Mouse (Mus musculus): ENCODE results near the gene Fau. TPM values are rescaled to one million over a fixed set of nuclear protein-coding genes. Genes with fewer than 3 reads are reported as not detected.

The Fau gene
- polyA plus RNA-seq (2015; fragmentation: Nextera tagmentation; extraction: Ambion mirVana) = 518 and 572 TPM in 2 replicates

DNA sequence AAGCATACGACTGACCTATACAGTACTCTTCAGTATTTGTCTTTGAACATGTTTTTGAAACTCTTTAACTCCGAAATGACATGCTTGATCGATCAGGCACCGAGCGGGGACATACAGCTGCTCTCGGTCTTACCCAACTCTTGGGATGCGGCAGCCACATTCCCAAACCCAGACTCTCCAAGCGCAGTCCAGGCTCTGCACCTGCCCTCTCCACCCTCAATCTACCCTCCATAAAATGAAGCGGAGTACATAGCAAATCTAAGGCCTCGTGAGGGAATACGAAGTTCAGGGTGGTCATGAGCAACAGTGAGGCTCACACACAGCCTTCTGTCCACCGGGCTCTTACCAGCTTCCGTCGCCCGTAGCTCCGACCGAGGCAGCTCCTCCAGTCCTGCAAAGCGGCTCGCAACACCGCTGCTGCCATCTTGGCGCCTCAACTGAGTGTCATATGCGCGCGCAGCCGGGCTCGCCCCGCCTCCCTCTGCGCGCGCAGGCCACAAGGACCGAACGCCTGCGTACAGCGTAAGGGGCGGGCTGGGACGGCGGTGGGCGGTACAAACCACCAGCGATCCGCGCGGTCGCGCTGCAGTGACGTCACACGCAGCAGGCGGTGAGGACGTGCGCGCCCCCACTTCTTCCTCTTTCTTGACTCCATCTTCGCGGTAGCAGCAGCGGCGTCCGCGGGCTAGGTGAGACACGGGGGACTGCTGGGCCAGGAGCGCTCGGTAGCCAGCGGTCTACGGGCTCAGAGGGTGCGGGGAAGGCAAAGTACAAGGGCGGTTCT is at the start of gene Fau, which contains the start of gene Mrpl49:
Gene Fau, plus strand, starts transcription at position 532 of the 784 bp plus-strand sequence.
Gene Mrpl49, minus strand, starts transcription at position 473 of the 784 bp plus-strand sequence.

DNA sequence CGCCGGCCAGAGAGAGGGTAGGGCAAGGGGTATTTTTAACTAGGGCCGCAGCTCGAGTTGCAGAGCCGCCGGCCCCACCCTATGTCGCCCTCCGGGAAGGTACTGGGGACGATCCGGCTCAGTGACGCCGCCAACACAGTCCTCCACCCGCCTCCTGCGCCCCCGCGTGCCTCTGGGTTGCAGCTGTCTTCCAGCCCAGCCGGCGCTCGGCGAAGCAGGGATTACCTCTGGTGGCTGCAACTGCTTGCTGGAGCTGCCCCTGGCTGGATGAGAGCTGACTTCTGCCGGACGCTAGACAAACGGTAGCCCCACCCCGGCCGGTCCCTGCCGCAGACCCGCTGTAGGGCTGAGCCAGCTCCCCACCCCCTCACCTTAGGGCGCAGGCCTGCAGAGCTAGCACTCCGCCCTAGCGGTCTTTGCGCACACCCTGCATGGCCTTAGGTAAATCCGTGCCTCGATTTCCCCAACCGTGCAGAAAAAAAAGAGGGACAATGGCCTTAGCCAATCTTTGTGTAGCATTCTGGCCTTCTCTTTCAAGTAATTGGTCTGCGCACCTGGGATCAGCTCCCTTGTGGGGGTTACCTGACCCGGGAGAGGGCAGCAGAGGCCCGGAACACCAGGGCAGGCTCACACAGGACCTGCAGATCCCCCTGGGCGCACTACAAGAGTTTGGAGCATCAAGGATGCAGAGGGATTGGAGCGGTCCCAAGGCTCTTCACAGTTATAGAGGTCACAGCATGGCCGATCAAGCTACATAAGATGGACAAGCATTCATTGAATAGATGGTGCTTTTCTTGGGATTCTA is 41.9 kb upstream of the Fau start, which contains the start of gene Capn1:
Gene Capn1, minus strand, starts transcription at position 387 of the 805 bp plus-strand sequence.

DNA sequence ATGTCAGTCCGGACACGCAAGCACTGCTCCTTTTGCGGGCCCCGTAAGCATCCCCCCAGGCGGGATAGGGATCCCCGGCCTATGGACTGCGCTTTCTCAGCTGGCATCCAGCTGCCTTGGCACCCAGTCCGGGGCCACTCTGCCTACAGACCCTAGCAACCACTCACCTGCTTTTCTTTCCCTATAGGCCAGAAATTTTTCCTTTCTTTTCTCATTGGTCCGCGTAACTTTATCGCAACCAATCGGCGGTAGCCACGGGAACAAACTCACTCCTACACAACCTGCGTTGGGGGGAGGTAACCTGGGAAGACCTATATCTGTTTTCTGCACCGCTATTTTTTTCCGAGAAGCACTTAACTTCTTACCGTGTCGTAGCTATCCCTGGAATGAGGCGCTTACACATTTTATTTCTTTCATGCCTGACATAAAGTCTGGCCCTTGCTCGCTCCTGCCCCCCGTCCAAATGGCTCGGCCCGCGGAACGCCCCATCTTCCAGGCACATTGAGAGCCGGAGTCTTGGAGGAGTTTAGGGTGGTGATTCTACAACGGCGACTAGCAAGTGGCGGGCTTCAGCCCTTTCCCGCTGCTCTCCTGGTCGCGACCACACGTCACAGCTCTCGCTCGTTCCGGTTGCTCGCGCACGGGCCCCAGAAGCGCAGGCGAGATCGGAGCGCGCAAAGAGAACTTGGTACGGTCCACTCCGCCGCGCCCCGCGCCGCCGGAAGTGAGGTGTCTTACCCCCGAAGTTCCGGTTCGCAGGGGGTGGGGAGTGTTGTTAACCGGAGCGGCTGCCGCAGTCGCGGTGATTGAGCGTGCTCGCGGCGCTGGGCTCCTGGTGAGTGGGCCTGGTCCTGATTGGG is 11.1 kb upstream of the Fau start, which contains the start of gene Syvn1:
Gene Syvn1, plus strand, starts transcription at position 283 of the 860 bp plus-strand sequence.

DNA sequence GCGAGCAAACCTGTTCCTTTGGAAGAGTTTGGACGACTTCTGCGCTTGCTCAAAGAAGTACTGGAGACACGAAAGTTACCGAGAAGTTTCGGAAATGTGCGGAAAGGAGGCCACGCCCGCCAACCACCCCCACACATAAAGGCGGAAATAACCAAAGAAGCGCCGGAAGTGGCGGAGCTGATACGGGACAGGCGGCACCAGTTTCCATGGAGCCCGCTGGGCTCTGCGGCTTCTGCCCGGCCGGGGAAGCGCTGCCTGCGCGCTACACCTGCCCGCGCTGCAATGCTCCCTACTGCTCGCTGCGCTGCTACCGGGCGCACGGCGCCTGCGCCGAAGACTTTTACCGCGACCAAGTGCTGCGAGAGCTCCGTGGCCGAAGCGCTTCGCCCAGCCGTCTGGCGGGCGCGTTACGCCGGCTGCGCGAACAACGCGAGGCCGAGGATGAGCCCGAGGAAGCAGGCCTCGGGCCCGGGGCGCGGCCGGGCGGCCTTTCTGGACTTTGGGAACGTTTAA is 3.4 kb downstream of the Fau start, which contains the start of gene Znhit2:
Gene Znhit2, plus strand, starts transcription at position 172 of the 513 bp plus-strand sequence.

DNA sequence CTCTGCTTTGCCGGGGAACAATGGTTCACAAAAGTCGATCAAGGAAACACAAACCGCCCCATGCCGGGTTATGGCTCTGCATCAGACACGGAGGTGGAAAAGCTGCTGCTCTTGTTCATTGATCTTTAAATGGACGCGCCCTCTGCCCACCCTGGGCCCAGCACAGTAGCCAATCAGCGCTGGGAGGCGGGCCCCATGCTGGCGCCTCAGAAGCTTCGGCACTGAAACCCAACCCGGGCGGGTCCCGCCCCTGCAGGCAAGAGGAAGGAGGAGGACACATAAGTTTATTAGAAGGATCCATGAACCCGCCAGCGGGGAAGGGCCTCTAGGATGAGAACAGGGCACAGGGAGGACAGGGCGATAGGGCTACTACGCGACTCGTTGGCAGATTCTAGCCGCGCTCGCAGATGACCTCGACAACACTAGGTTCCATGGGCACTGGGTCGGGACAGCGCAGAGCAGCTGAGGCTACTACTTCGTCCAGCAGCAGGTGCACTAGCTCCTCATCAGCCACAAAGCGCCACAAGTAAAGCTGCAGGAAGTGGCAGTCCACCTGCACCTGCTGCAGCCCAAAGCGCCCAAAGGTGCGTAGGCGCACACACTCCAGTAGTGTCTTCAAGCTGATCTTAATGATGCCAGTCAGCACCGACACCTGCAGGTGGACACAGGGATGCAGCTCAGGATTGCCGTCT is 10.2 kb downstream of the Fau start, which contains the start of gene Tm7sf2:
Gene Tm7sf2, minus strand, starts transcription at position 650 of the 692 bp plus-strand sequence.

DNA sequence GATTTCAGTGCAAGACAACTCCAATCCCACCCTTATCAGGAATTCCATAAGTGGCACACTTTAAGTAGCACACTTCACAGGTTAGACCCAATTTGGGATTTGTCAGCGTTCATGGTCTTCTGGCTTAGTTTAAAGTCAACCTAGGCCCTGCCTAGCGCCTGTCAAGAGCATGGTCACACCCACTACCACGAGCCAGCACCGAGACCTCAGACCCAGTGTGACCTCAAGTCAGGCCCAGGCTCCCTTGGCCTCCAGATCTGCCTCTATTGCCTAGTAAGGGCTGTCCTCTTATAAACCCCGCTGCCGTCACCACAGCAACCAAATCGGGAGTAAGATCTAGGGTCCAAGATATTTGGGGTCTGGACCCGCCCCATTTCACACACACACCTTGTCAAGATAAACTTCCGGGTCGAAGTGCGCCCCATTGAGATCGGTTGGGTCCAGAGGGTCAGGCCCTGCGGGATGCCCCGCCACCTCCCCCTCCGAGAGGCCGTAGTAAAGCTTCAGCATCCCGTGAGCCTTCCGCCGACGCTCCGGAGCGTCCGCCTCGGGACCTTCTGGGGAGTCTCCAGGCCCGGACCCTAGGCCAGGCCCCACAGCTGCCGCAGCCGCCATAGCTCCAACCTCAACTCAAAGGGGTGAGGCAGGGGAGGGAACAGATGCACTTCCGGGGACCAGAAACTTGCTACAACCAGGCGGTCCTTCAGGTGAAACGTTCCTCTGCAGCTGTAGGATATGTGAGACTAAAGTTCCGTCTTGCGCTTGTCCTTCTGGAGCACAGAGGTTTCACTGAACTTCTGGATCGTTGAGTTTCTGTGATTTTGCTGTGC is 19.1 kb downstream of the Fau start, which contains the start of gene Vps51:
Gene Vps51, minus strand, starts transcription at position 668 of the 830 bp plus-strand sequence.

DNA sequence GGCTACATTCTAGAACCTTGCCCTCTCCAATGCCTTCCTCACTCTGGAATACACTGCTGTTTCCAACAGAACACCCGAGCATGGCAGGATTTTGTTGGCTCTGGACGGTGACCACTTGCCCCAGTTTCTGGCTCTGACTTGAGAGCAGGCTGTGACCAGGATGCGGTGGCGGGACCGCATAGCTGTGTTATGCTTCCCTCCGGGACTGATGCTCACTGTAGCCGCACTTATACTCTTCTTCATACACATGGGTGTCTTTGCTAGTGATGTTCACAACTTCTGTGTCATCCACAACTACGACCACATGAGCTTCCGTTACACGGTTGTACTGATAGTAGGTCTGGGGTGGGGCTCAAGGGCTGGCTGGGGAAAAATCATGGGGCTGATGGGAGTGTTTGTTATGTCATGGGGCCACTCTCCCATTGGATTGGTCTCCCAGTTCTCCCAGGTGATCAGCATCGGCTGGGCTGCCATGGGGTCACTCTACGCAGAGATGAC is 22.4 kb downstream of the Fau start, which contains the start of gene Tmem262:
Gene Tmem262, plus strand, starts transcription at position 51 of the 498 bp plus-strand sequence.

DNA sequence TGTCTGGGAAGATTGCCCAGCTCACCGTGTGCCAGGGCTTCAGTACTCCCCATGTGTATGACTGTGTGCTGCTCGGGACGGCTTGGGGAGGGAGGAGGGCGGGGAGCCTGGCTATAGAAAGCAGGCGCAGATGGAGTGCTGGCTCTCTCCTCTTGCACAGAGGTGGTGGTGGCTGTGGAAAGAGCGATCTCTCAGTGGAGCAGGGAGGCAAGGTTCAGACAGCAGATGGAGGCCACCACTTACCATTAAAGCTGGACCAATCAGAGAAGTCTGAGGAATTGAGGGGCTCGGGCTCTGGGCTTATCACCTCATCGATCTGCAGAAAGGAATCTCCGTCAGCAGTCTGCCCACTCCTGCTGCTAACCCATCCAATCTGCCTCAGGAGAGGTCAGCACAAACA is 24.5 kb downstream of the Fau start, which contains the start of gene Gm28374:
Gene Gm28374, minus strand, starts transcription at position 101 of the 400 bp plus-strand sequence.

DNA sequence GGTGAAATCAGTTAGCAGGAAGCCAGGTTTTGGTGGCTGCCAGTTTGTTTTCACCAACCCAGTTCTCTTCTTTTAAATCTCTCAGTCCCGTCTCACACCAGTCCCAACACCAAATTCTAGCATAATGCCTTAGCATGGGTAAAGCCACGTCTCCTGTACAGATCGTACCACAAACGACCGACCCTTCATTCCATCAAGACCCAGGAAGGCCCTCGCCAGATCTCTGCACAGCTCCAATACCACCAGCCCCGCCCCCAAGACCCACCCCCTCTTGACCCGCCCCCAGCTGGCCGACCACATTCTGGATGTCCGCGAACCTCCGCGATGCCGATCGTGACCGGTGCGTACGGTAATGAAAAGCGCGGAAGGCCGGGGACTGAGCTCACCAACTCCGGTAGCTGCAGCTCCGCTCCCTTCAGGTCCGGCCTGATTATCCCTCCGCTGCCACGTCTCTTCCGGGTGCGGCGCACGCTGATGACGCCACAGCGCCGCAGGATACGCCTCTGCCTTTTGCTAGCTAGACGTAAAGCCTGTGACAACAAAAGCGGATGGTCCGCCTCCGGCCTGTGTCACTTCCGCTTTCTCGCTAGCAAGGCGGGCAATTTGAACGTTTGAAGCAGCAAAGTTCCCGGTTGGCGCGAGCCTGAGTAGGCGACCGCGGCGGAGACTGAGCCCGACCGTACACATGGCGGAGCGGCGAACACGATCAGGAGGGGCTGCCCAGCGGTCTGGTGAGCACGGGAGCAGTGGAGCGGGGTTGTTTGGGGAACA is 27.0 kb downstream of the Fau start, which contains the start of the genes Zfpl1 and Cdca5:
Gene Zfpl1, minus strand, starts transcription at position 479 of the 771 bp plus-strand sequence.
Gene Cdca5, plus strand, starts transcription at position 506 of the 771 bp plus-strand sequence.

DNA sequence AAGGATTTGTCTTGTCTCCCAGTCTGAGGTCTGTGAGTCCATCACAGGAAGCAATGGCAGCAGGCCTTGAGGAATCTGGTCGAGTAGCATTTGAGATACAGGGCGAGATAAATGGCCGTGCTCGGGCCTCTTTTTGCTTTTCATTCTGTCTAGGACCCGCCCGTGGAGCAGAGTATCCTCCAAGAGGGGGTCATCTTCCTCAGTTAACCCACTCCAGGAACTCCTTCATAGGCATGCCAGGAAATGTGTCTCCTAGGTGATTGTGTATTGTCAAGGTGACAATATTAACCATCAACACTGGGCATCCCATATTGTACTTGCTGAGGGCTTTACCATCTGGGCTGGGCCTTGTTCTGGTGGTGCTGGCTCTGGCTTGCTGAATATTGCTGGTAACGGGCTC is 36.5 kb downstream of the Fau start, which contains the start of gene AC131692.1:
Gene AC131692.1, plus strand, starts transcription at position 301 of the 400 bp plus-strand sequence.

DNA sequence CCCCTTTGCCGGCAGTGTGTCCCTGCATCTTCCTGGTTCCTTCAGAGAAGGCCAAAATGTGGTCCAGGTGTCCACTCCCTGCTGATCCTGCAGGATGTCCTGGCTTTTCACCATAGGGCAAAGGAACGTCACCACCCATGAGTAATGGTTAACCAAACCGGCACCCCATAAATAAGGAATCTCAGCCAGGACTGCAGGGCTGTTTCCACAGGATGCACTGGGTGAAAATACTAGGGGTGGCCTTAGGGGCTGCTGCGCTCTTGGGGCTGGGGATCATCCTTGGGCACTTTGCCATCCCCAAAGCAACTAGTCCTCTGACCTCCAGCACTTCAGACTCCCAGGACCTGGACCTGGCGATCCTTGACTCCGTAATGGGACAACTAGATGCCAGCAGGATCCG is 47.9 kb downstream of the Fau start, which contains the start of gene Naaladl1:
Gene Naaladl1, plus strand, starts transcription at position 197 of the 400 bp plus-strand sequence.

Small RNA genes lying within 50 kb of the gene (microRNA-seq; reads per million reads assigned to microRNA genes)
- 0.64 to 1.2 reads per million in 2 experiments for gene Mir6988

Other genes with a start within 250 kb of the Fau start
- gene Frmd8, start 182.6 kb upstream of the Fau start, polyA plus RNA-seq (2015; fragmentation: Nextera tagmentation; extraction: Ambion mirVana) = 7.9 and 9.9 TPM in 2 replicates
- 2.9 and 4.3 TPM in 2 replicates for gene Slc25a45, start 180.0 kb upstream of the Fau start, polyA plus RNA-seq (2015; fragmentation: Nextera tagmentation; extraction: Ambion mirVana)
- gene Tigd3, start 163.7 kb upstream of the Fau start, polyA plus RNA-seq (2015; fragmentation: Nextera tagmentation; extraction: Ambion mirVana) = 1.1 and 1.3 TPM in 2 replicates
- gene Dpf2, start 144.8 kb upstream of the Fau start, polyA plus RNA-seq (2015; fragmentation: Nextera tagmentation; extraction: Ambion mirVana) = 63.6 and 64.0 TPM in 2 replicates
- 19.1 and 20.6 TPM in 2 replicates for gene Cdc42ep2, start 133.0 kb upstream of the Fau start, polyA plus RNA-seq (2015; fragmentation: Nextera tagmentation; extraction: Ambion mirVana)
- 24.4 and 25.7 TPM in 2 replicates for gene Pola2, start 93.6 kb upstream of the Fau start, polyA plus RNA-seq (2015; fragmentation: Nextera tagmentation; extraction: Ambion mirVana)
- gene Slc22a20, start 71.7 kb upstream of the Fau start, polyA plus RNA-seq (2015; fragmentation: Nextera tagmentation; extraction: Ambion mirVana) = 0.10 TPM in 1 of 2 replicates, not detected in the other
- 12.3 and 14.7 TPM in 2 replicates for gene Capn1, start 41.9 kb upstream of the Fau start, polyA plus RNA-seq (2015; fragmentation: Nextera tagmentation; extraction: Ambion mirVana)
- gene Syvn1, start 11.3 kb upstream of the Fau start, polyA plus RNA-seq (2015; fragmentation: Nextera tagmentation; extraction: Ambion mirVana) = 14.2 and 18.7 TPM in 2 replicates
- gene Mrpl49, start 59 bp upstream of the Fau start, polyA plus RNA-seq (2015; fragmentation: Nextera tagmentation; extraction: Ambion mirVana) = 44.8 and 52.0 TPM in 2 replicates
- 26.3 and 30.6 TPM in 2 replicates for gene Znhit2, start 3.3 kb downstream of the Fau start, polyA plus RNA-seq (2015; fragmentation: Nextera tagmentation; extraction: Ambion mirVana)
- gene Tm7sf2, start 10.5 kb downstream of the Fau start, polyA plus RNA-seq (2015; fragmentation: Nextera tagmentation; extraction: Ambion mirVana) = 34.1 and 41.6 TPM in 2 replicates
- gene Vps51, start 19.4 kb downstream of the Fau start, polyA plus RNA-seq (2015; fragmentation: Nextera tagmentation; extraction: Ambion mirVana) = 30.0 and 31.2 TPM in 2 replicates
- not detected in 2 replicates for gene Tmem262, start 22.2 kb downstream of the Fau start, polyA plus RNA-seq (2015; fragmentation: Nextera tagmentation; extraction: Ambion mirVana)
- 0.35 and 0.45 TPM in 2 replicates for gene Gm28374, start 24.4 kb downstream of the Fau start, polyA plus RNA-seq (2015; fragmentation: Nextera tagmentation; extraction: Ambion mirVana)
- gene Zfpl1, start 27.1 kb downstream of the Fau start, polyA plus RNA-seq (2015; fragmentation: Nextera tagmentation; extraction: Ambion mirVana) = 31.9 and 37.9 TPM in 2 replicates
- 6.3 and 7.4 TPM in 2 replicates for gene Cdca5, start 27.1 kb downstream of the Fau start, polyA plus RNA-seq (2015; fragmentation: Nextera tagmentation; extraction: Ambion mirVana)
- gene AC131692.1, start 36.6 kb downstream of the Fau start, polyA plus RNA-seq (2015; fragmentation: Nextera tagmentation; extraction: Ambion mirVana) = not detected in 2 replicates
- 0.06 and 0.17 TPM in 2 replicates for gene Naaladl1, start 47.9 kb downstream of the Fau start, polyA plus RNA-seq (2015; fragmentation: Nextera tagmentation; extraction: Ambion mirVana)
- gene Sac3d1, start 60.8 kb downstream of the Fau start, polyA plus RNA-seq (2015; fragmentation: Nextera tagmentation; extraction: Ambion mirVana) = 27.7 and 29.1 TPM in 2 replicates
- gene Snx15, start 70.5 kb downstream of the Fau start, polyA plus RNA-seq (2015; fragmentation: Nextera tagmentation; extraction: Ambion mirVana) = 19.0 and 19.4 TPM in 2 replicates
- 0.27 and 0.34 TPM in 2 replicates for gene Batf2, start 83.1 kb downstream of the Fau start, polyA plus RNA-seq (2015; fragmentation: Nextera tagmentation; extraction: Ambion mirVana)
- gene Arl2, start 83.7 kb downstream of the Fau start, polyA plus RNA-seq (2015; fragmentation: Nextera tagmentation; extraction: Ambion mirVana) = 103 and 109 TPM in 2 replicates
- gene Majin, start 126.5 kb downstream of the Fau start, polyA plus RNA-seq (2015; fragmentation: Nextera tagmentation; extraction: Ambion mirVana) = not detected in 2 replicates
- gene Gpha2, start 168.5 kb downstream of the Fau start, polyA plus RNA-seq (2015; fragmentation: Nextera tagmentation; extraction: Ambion mirVana) = not detected in 2 replicates
- gene Ppp2r5b, start 178.0 kb downstream of the Fau start, polyA plus RNA-seq (2015; fragmentation: Nextera tagmentation; extraction: Ambion mirVana) = 14.8 and 16.1 TPM in 2 replicates
- gene Atg2a, start 183.8 kb downstream of the Fau start, polyA plus RNA-seq (2015; fragmentation: Nextera tagmentation; extraction: Ambion mirVana) = 4.6 and 5.9 TPM in 2 replicates
- gene Ehd1, start 218.9 kb downstream of the Fau start, polyA plus RNA-seq (2015; fragmentation: Nextera tagmentation; extraction: Ambion mirVana) = 59.1 and 78.1 TPM in 2 replicates
- gene Cdc42bpg, start 248.6 kb downstream of the Fau start, polyA plus RNA-seq (2015; fragmentation: Nextera tagmentation; extraction: Ambion mirVana) = 0.41 and 0.46 TPM in 2 replicates